Mouse (Mus musculus) olfactory bulb, adult 2 months (tissue): ENCODE results near the gene Pip5k1b.

Experiments
- CTCF ChIP-seq: fragments of 200-500 bp; IDR thresholded peaks from 2 replicates; pipeline ENCODE4 v1.5.1; 2012; ENCODE audit warnings: low read depth, mild to moderate bottlenecking, low read length, moderate library complexity; ENCODE audit not compliant: insufficient read depth
- POLR2A ChIP-seq: fragments of 200-500 bp; IDR thresholded peaks from 2 replicates; pipeline ENCODE4 v1.6.1; 2012; ENCODE audit warnings: mild to moderate bottlenecking, low read depth, low read length, moderate library complexity; ENCODE audit not compliant: insufficient read depth

- TF ChIP-seq POLR2A (no peak), CTCF (no peak)
These were observed 47.4 kb downstream of the Pip5k1b start for GRCm38 (mm10) chr19:24508087-24508767.
